Mouse (Mus musculus): ENCODE measurements around the gene Cep350. TPM values are rescaled to one million over a fixed set of nuclear protein-coding genes. Genes with fewer than 3 reads are reported as not detected.

The Cep350 gene
- polyA plus RNA-seq, 1 experiment from 2014 or later = 8.5 TPM

- Histone ChIP-seq H3K27me3 (ENCODE audit: control insufficient read depth, insufficient read depth, low read length) (no peaks in the 10 kb centered on the region), H3K4me2 (no peak overlapping the region), H3K9me3 (replicated peaks; ENCODE audit: control insufficient read depth, low read length) (no peaks in the 10 kb centered on the region), H3K27ac (ENCODE audit: low read depth, low read length) (no peak overlapping the region), H3K9ac (ENCODE audit: low read depth, low read length) (no peak overlapping the region), H3K4me3 (ENCODE audit: low read depth, low read length) (no peak overlapping the region), H3K4me1 (ENCODE audit: control insufficient read depth, insufficient read depth, low read length) (peaks cover 6% of the 10 kb centered on the region; the same call in 1 of the 2 replicates), H3K36me3 (ENCODE audit: control insufficient read depth, insufficient read depth, low read length) (no peaks in the 10 kb centered on the region)
- WGBS (ENCODE audit: insufficient replicate concordance) = 59% methylated on average over 2 of the region's 2 CpGs
- ATAC-seq (replicated peaks; ENCODE audit: insufficient number of reproducible peaks, low FRiP score, low TSS enrichment) = no peak
Observed at GRCm38 (mm10) chr1:155994524-155994923, 21.5 kb upstream of the Cep350 start.

- no peaks in the 10 kb centered on the region for H3K27me3 ChIP-seq (ENCODE audit: control insufficient read depth, insufficient read depth, low read length)
- no peak for ATAC-seq (replicated peaks; ENCODE audit: insufficient number of reproducible peaks, low FRiP score, low TSS enrichment)
- no peak overlapping the region for H3K4me3 ChIP-seq (ENCODE audit: low read depth, low read length)
- H3K36me3 ChIP-seq (ENCODE audit: control insufficient read depth, insufficient read depth, low read length) = no peaks in the 10 kb centered on the region
- WGBS (ENCODE audit: insufficient replicate concordance) = 35% methylated on average over 11 of the region's 11 CpGs
- H3K4me2 ChIP-seq = peak overlapping the region; percentile 37
- H3K27ac ChIP-seq (ENCODE audit: low read depth, low read length) = peak overlapping the region; percentile 3; the same call in 1 of the 2 replicates
- peaks cover 6% of the 10 kb centered on the region; the same call in 1 of the 2 replicates for H3K4me1 ChIP-seq (ENCODE audit: control insufficient read depth, insufficient read depth, low read length)
- H3K9ac ChIP-seq (ENCODE audit: low read depth, low read length) = no peak overlapping the region
- H3K9me3 ChIP-seq (replicated peaks; ENCODE audit: control insufficient read depth, low read length) = no peaks in the 10 kb centered on the region
Observed at GRCm38 (mm10) chr1:155990391-155990790, 17.3 kb upstream of the Cep350 start.

GRCm38 (mm10) chr1:155989387-155989786 lies 16.3 kb upstream of the Cep350 start:
- no peaks in the 10 kb centered on the region for H3K9me3 ChIP-seq (replicated peaks; ENCODE audit: control insufficient read depth, low read length)
- no peak overlapping the region for H3K27ac ChIP-seq (ENCODE audit: low read depth, low read length)
- no peak for ATAC-seq (replicated peaks; ENCODE audit: insufficient number of reproducible peaks, low FRiP score, low TSS enrichment)
- no peaks in the 10 kb centered on the region for H3K27me3 ChIP-seq (ENCODE audit: control insufficient read depth, insufficient read depth, low read length)
- H3K36me3 ChIP-seq (ENCODE audit: control insufficient read depth, insufficient read depth, low read length) = no peaks in the 10 kb centered on the region
- no peak overlapping the region for H3K9ac ChIP-seq (ENCODE audit: low read depth, low read length)
- H3K4me1 ChIP-seq (ENCODE audit: control insufficient read depth, insufficient read depth, low read length) = peaks cover 6% of the 10 kb centered on the region; the same call in 1 of the 2 replicates
- no peak overlapping the region for H3K4me2 ChIP-seq
- WGBS (ENCODE audit: insufficient replicate concordance) = 15% methylated on average over 2 of the region's 2 CpGs
- no peak overlapping the region for H3K4me3 ChIP-seq (ENCODE audit: low read depth, low read length)

GRCm38 (mm10) chr1:155987625-155988024 lies 14.6 kb upstream of the Cep350 start:
- Histone ChIP-seq H3K4me3 (ENCODE audit: low read depth, low read length) (no peak overlapping the region), H3K27ac (ENCODE audit: low read depth, low read length) (no peak overlapping the region), H3K9me3 (replicated peaks; ENCODE audit: control insufficient read depth, low read length) (no peaks in the 10 kb centered on the region), H3K9ac (ENCODE audit: low read depth, low read length) (no peak overlapping the region), H3K4me2 (no peak overlapping the region), H3K4me1 (ENCODE audit: control insufficient read depth, insufficient read depth, low read length) (0 out of 2 replicates have a peak, but pooled peaks cover 6% of the 10 kb centered on the region), H3K27me3 (ENCODE audit: control insufficient read depth, insufficient read depth, low read length) (no peaks in the 10 kb centered on the region), H3K36me3 (ENCODE audit: control insufficient read depth, insufficient read depth, low read length) (no peaks in the 10 kb centered on the region)
- WGBS (ENCODE audit: insufficient replicate concordance) = 80% methylated on average over 2 of the region's 2 CpGs
- ATAC-seq (replicated peaks; ENCODE audit: insufficient number of reproducible peaks, low FRiP score, low TSS enrichment) = no peak

GRCm38 (mm10) chr1:155974931-155975330 lies 1.9 kb upstream of the Cep350 start:
- no peak for ATAC-seq (replicated peaks; ENCODE audit: insufficient number of reproducible peaks, low FRiP score, low TSS enrichment)
- WGBS (ENCODE audit: insufficient replicate concordance) = 35% methylated on average over 2 of the region's 2 CpGs
- Histone ChIP-seq H3K4me1 (ENCODE audit: control insufficient read depth, insufficient read depth, low read length) (no peaks in the 10 kb centered on the region; the same call in 1 of the 2 replicates), H3K27ac (ENCODE audit: low read depth, low read length) (no peak overlapping the region), H3K9me3 (replicated peaks; ENCODE audit: control insufficient read depth, low read length) (no peaks in the 10 kb centered on the region), H3K9ac (ENCODE audit: low read depth, low read length) (no peak overlapping the region), H3K4me2 (no peak overlapping the region), H3K27me3 (ENCODE audit: control insufficient read depth, insufficient read depth, low read length) (no peaks in the 10 kb centered on the region), H3K4me3 (ENCODE audit: low read depth, low read length) (no peak overlapping the region), H3K36me3 (ENCODE audit: control insufficient read depth, insufficient read depth, low read length) (no peaks in the 10 kb centered on the region)

- Histone ChIP-seq H3K27ac (ENCODE audit: low read depth, low read length) (peak overlapping the region; percentile 95), H3K4me2 (peak overlapping the region; percentile 87), H3K9ac (ENCODE audit: low read depth, low read length) (peak overlapping the region; percentile 99), H3K9me3 (replicated peaks; ENCODE audit: control insufficient read depth, low read length) (no peaks in the 10 kb centered on the region), H3K4me1 (ENCODE audit: control insufficient read depth, insufficient read depth, low read length) (no peaks in the 10 kb centered on the region; the same call in 1 of the 2 replicates), H3K27me3 (ENCODE audit: control insufficient read depth, insufficient read depth, low read length) (no peaks in the 10 kb centered on the region), H3K4me3 (ENCODE audit: low read depth, low read length) (peak overlapping the region; percentile 96), H3K36me3 (ENCODE audit: control insufficient read depth, insufficient read depth, low read length) (no peaks in the 10 kb centered on the region)
- WGBS (ENCODE audit: insufficient replicate concordance) = 7% methylated on average over 19 of the region's 19 CpGs
- ATAC-seq (replicated peaks; ENCODE audit: insufficient number of reproducible peaks, low FRiP score, low TSS enrichment) = no peak
Observed at GRCm38 (mm10) chr1:155973719-155974379, 794 bp upstream of the Cep350 start.

GRCm38 (mm10) chr1:155972146-155973067 lies 648 bp downstream of the Cep350 start:
- Histone ChIP-seq H3K9me3 (replicated peaks; ENCODE audit: control insufficient read depth, low read length) (no peaks in the 10 kb centered on the region), H3K27me3 (ENCODE audit: control insufficient read depth, insufficient read depth, low read length) (no peaks in the 10 kb centered on the region), H3K27ac (ENCODE audit: low read depth, low read length) (peak overlapping the region; percentile 95), H3K4me3 (ENCODE audit: low read depth, low read length) (peak overlapping the region; percentile 96), H3K4me1 (ENCODE audit: control insufficient read depth, insufficient read depth, low read length) (no peaks in the 10 kb centered on the region; the same call in 1 of the 2 replicates), H3K9ac (ENCODE audit: low read depth, low read length) (peak overlapping the region; percentile 99), H3K36me3 (ENCODE audit: control insufficient read depth, insufficient read depth, low read length) (no peaks in the 10 kb centered on the region), H3K4me2 (peak overlapping the region; percentile 85)
- peak; percentile 62 for ATAC-seq (replicated peaks; ENCODE audit: insufficient number of reproducible peaks, low FRiP score, low TSS enrichment)
- WGBS (ENCODE audit: insufficient replicate concordance) = 2% methylated on average over 49 of the region's 51 CpGs

- no peak overlapping the region for H3K9ac ChIP-seq (ENCODE audit: low read depth, low read length)
- H3K27me3 ChIP-seq (ENCODE audit: control insufficient read depth, insufficient read depth, low read length) = no peaks in the 10 kb centered on the region
- H3K9me3 ChIP-seq (replicated peaks; ENCODE audit: control insufficient read depth, low read length) = no peaks in the 10 kb centered on the region
- no peaks in the 10 kb centered on the region for H3K4me1 ChIP-seq (ENCODE audit: control insufficient read depth, insufficient read depth, low read length)
- WGBS (ENCODE audit: insufficient replicate concordance) = 93% methylated on average over 2 of the region's 2 CpGs
- H3K4me2 ChIP-seq = no peak overlapping the region
- ATAC-seq (replicated peaks; ENCODE audit: insufficient number of reproducible peaks, low FRiP score, low TSS enrichment) = no peak
- H3K27ac ChIP-seq (ENCODE audit: low read depth, low read length) = no peak overlapping the region
- no peak overlapping the region for H3K4me3 ChIP-seq (ENCODE audit: low read depth, low read length)
- peaks cover 6% of the 10 kb centered on the region; the same call in 1 of the 2 replicates for H3K36me3 ChIP-seq (ENCODE audit: control insufficient read depth, insufficient read depth, low read length)
Observed at GRCm38 (mm10) chr1:155949170-155949569, 23.9 kb downstream of the Cep350 start.

Measured in heart, embryonic 11.5 days (tissue).